Mouse (Mus musculus) neural tube, embryonic 14.5 days (tissue): ENCODE measurements around the gene Trim60. TPM values are rescaled to one million over a fixed set of nuclear protein-coding genes. Genes with fewer than 3 reads are reported as not detected.

Experiments
- polyA plus RNA-seq: library from polyadenylated mRNA; unstranded; fragments of >200 nt; fragmentation: Nextera tagmentation; extraction: Ambion mirVana; gene quantifications from 2 replicates; pipeline ENCODE4 v1.2.1, GENCODE M21; 2014

The Trim60 gene
- polyA plus RNA-seq, 1 experiment from 2014 or later, result not detected

Other genes with a start within 250 kb of the Trim60 start
- gene Klhl2, start 168.6 kb downstream of the Trim60 start, polyA plus RNA-seq, result 32.2 and 37.5 TPM in 2 replicates
- gene Tmem192, start 71.4 kb downstream of the Trim60 start, polyA plus RNA-seq, result 36.7 and 42.7 TPM in 2 replicates
- 0.05 and 0.08 TPM in 2 replicates for gene Trim75, start 30.8 kb downstream of the Trim60 start, polyA plus RNA-seq
- 0.13 TPM in 1 of 2 replicates, not detected in the other for gene Trim61, start 61 bp downstream of the Trim60 start, polyA plus RNA-seq
- gene Apela, start 18.8 kb upstream of the Trim60 start, polyA plus RNA-seq, result 2.4 and 3.3 TPM in 2 replicates
- gene Gm10663, start 56.4 kb upstream of the Trim60 start, polyA plus RNA-seq, result not detected in 2 replicates
- gene BC030870, start 111.0 kb upstream of the Trim60 start, polyA plus RNA-seq, result not detected in 2 replicates